Mouse (Mus musculus): ENCODE data around the gene Kif27. TPM values are rescaled to one million over a fixed set of nuclear protein-coding genes. Genes with fewer than 3 reads are reported as not detected.
A peak's percentile ranks its signal among the peaks of the same experiment; 100 is the strongest.

The Kif27 gene
- polyA plus RNA-seq, 1 experiment = 60.5 TPM

GRCm38 (mm10) chr13:58283466-58283865 is 75.5 kb downstream of the Kif27 start:
- no peak for TF ChIP-seq CTCF (IDR thresholded peaks at IDR 0.05; ENCODE audit: control insufficient read depth, insufficient read depth, insufficient replicate concordance, low read depth, low read length)
- no peak for TF ChIP-seq POLR2A (IDR thresholded peaks at IDR 0.05; ENCODE audit: control insufficient read depth, low read depth, low read length)
- Histone ChIP-seq H3K4me3 (ENCODE audit: control insufficient read depth, low read depth, low read length) (no peak overlapping the region), H3K36me3 (ENCODE audit: control insufficient read depth, insufficient read depth, low read length) (no peaks in the 10 kb centered on the region), H3K27ac (ENCODE audit: control insufficient read depth, insufficient read depth, low read depth, low read length) (peak overlapping the region; percentile 6; the same call in 1 of the 2 replicates), H3K27me3 (ENCODE audit: control insufficient read depth, insufficient read depth, low read length) (no peaks in the 10 kb centered on the region), H3K4me1 (ENCODE audit: control insufficient read depth, insufficient read depth, low read length) (peaks cover 5% of the 10 kb centered on the region)

DNA sequence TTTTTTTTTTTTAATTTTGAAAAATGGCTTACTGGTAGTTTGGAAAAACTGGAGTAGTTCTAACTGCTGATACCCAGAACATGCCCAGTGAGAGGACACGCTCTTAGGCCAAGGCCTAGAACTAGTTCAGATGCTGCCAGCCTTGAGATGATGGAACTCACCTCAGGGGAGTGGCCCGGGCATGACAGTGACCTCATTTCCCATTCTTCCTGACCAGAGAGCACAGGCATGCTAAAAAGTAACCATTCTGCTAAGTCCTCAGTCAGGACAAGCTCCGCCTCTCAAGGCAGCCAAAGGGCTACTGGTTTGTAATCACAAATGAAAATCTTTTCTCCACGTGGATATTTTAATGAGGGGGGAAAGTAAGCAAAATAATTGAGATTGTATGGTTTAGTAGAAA is 77.0 kb downstream of the Kif27 start:
- Histone ChIP-seq H3K27ac (ENCODE audit: control insufficient read depth, insufficient read depth, low read depth, low read length) (no peak overlapping the region), H3K36me3 (ENCODE audit: control insufficient read depth, insufficient read depth, low read length) (no peaks in the 10 kb centered on the region), H3K4me3 (ENCODE audit: control insufficient read depth, low read depth, low read length) (peak overlapping the region; percentile 63), H3K4me1 (ENCODE audit: control insufficient read depth, insufficient read depth, low read length) (peaks cover 2% of the 10 kb centered on the region; the same call in 1 of the 2 replicates), H3K27me3 (ENCODE audit: control insufficient read depth, insufficient read depth, low read length) (no peaks in the 10 kb centered on the region)
- TF ChIP-seq POLR2A (IDR thresholded peaks at IDR 0.05; ENCODE audit: control insufficient read depth, low read depth, low read length) = no peak
- no peak for TF ChIP-seq CTCF (IDR thresholded peaks at IDR 0.05; ENCODE audit: control insufficient read depth, insufficient read depth, insufficient replicate concordance, low read depth, low read length)

DNA sequence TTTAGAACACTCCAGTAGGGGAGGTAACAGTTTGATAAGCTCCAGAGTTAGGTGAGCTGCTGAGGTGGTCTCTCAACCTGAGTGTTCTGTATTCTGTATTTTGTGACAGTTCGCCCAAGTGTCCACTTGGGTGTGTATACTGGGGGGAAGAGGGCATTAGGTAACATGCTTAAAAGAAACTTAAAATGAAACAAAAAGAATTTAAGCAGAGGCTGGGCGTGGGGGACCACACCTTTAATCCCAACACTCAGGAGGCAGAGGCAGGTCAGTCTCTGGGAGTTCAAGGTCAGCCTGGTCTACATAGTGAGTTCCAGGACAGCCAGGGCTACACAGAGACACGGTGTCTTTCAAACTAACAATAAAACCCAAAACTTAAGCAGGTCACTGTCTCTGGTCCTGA is 78.4 kb downstream of the Kif27 start:
- H3K27me3 ChIP-seq (ENCODE audit: control insufficient read depth, insufficient read depth, low read length) = no peaks in the 10 kb centered on the region
- H3K4me1 ChIP-seq (ENCODE audit: control insufficient read depth, insufficient read depth, low read length) = peaks cover 4% of the 10 kb centered on the region
- H3K4me3 ChIP-seq (ENCODE audit: control insufficient read depth, low read depth, low read length) = peak overlapping the region; percentile 45
- TF ChIP-seq POLR2A (IDR thresholded peaks at IDR 0.05; ENCODE audit: control insufficient read depth, low read depth, low read length) = no peak
- TF ChIP-seq CTCF (IDR thresholded peaks at IDR 0.05; ENCODE audit: control insufficient read depth, insufficient read depth, insufficient replicate concordance, low read depth, low read length) = no peak
- peak overlapping the region; percentile 43 for H3K27ac ChIP-seq (ENCODE audit: control insufficient read depth, insufficient read depth, low read depth, low read length)
- H3K36me3 ChIP-seq (ENCODE audit: control insufficient read depth, insufficient read depth, low read length) = no peaks in the 10 kb centered on the region

DNA sequence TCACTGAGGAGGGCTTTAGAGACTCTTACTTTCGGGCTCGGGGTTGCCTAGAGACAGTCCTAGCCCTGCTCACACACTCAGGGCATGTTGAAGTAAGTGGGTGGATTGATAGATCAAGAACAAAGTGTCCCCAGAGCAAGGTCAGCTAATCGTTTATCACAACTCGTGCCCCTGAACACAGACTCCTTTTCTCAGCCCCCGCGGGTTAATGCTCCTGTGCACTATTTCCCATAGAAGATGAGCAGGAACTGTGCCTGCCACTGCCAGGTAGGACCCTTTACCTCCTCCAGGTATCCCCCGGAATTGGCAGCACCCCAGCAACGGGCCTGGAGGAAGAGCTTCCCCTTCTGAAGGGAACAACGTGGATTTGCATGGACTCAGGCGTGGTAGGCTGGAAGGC is 82.7 kb downstream of the Kif27 start:
- Histone ChIP-seq H3K4me3 (ENCODE audit: control insufficient read depth, low read depth, low read length) (no peak overlapping the region), H3K4me1 (ENCODE audit: control insufficient read depth, insufficient read depth, low read length) (peaks cover 13% of the 10 kb centered on the region), H3K27ac (ENCODE audit: control insufficient read depth, insufficient read depth, low read depth, low read length) (no peak overlapping the region), H3K27me3 (ENCODE audit: control insufficient read depth, insufficient read depth, low read length) (no peaks in the 10 kb centered on the region), H3K36me3 (ENCODE audit: control insufficient read depth, insufficient read depth, low read length) (no peaks in the 10 kb centered on the region; the same call in 1 of the 2 replicates)
- TF ChIP-seq CTCF (IDR thresholded peaks at IDR 0.05; ENCODE audit: control insufficient read depth, insufficient read depth, insufficient replicate concordance, low read depth, low read length) = no peak
- TF ChIP-seq POLR2A (IDR thresholded peaks at IDR 0.05; ENCODE audit: control insufficient read depth, low read depth, low read length) = no peak

GRCm38 (mm10) chr13:58275599-58275998 is 83.3 kb downstream of the Kif27 start, which contains the start of gene Gkap1:
Gkap1 (minus strand) TSS chr13:58275699.
- peaks cover 13% of the 10 kb centered on the region for H3K4me1 ChIP-seq (ENCODE audit: control insufficient read depth, insufficient read depth, low read length)
- H3K36me3 ChIP-seq (ENCODE audit: control insufficient read depth, insufficient read depth, low read length) = no peaks in the 10 kb centered on the region; the same call in 1 of the 2 replicates
- H3K27ac ChIP-seq (ENCODE audit: control insufficient read depth, insufficient read depth, low read depth, low read length) = peak within 1 kb of the TSS; percentile 88
- peak within 1 kb of the TSS; percentile 98 for H3K4me3 ChIP-seq (ENCODE audit: control insufficient read depth, low read depth, low read length)
- H3K27me3 ChIP-seq (ENCODE audit: control insufficient read depth, insufficient read depth, low read length) = no peaks in the 10 kb centered on the region
- TF ChIP-seq CTCF (IDR thresholded peaks at IDR 0.05; ENCODE audit: control insufficient read depth, insufficient read depth, insufficient replicate concordance, low read depth, low read length) (no peak), POLR2A (IDR thresholded peaks at IDR 0.05; ENCODE audit: control insufficient read depth, low read depth, low read length) (no peak)

GRCm38 (mm10) chr13:58275076-58275475 is 83.8 kb downstream of the Kif27 start:
- Histone ChIP-seq H3K36me3 (ENCODE audit: control insufficient read depth, insufficient read depth, low read length) (peaks cover 2% of the 10 kb centered on the region), H3K27me3 (ENCODE audit: control insufficient read depth, insufficient read depth, low read length) (no peaks in the 10 kb centered on the region), H3K4me1 (ENCODE audit: control insufficient read depth, insufficient read depth, low read length) (peaks cover 16% of the 10 kb centered on the region), H3K4me3 (ENCODE audit: control insufficient read depth, low read depth, low read length) (peak overlapping the region; percentile 98), H3K27ac (ENCODE audit: control insufficient read depth, insufficient read depth, low read depth, low read length) (peak overlapping the region; percentile 88)
- TF ChIP-seq POLR2A (IDR thresholded peaks at IDR 0.05; ENCODE audit: control insufficient read depth, low read depth, low read length) = no peak
- TF ChIP-seq CTCF (IDR thresholded peaks at IDR 0.05; ENCODE audit: control insufficient read depth, insufficient read depth, insufficient replicate concordance, low read depth, low read length) = no peak

- no peak for TF ChIP-seq CTCF (IDR thresholded peaks at IDR 0.05; ENCODE audit: control insufficient read depth, insufficient read depth, insufficient replicate concordance, low read depth, low read length)
- peak; percentile 45 for TF ChIP-seq POLR2A (IDR thresholded peaks at IDR 0.05; ENCODE audit: control insufficient read depth, low read depth, low read length)
- H3K4me3 ChIP-seq (ENCODE audit: control insufficient read depth, low read depth, low read length) = peak overlapping the region; percentile 98
- peak overlapping the region; percentile 88 for H3K27ac ChIP-seq (ENCODE audit: control insufficient read depth, insufficient read depth, low read depth, low read length)
- peaks cover 16% of the 10 kb centered on the region for H3K4me1 ChIP-seq (ENCODE audit: control insufficient read depth, insufficient read depth, low read length)
- no peaks in the 10 kb centered on the region for H3K27me3 ChIP-seq (ENCODE audit: control insufficient read depth, insufficient read depth, low read length)
- peaks cover 2% of the 10 kb centered on the region for H3K36me3 ChIP-seq (ENCODE audit: control insufficient read depth, insufficient read depth, low read length)
Measured at GRCm38 (mm10) chr13:58274259-58274991, 84.5 kb downstream of the Kif27 start.
